Mouse (Mus musculus) gastrocnemius, postnatal 14 days (tissue): ENCODE results near the gene Eng. TPM values are rescaled to one million over a fixed set of nuclear protein-coding genes. Genes with fewer than 3 reads are reported as not detected.

Experiments
- DNase-seq: peaks from one replicate; pipeline ENCODE4 v3.0.0; 2021; ENCODE audit warnings: mixed read lengths
- intact Hi-C: fragments of 180-260 bp; cut with DNase I; formaldehyde crosslinking; loops from one replicate; pipeline ENCODE4 v1.15.1; 2025; ENCODE audit warnings: low total_unique reads
- long read RNA-seq, 2 experiments: library from polyadenylated mRNA; stranded (forward); transcript quantifications; one replicate each; pipeline ENCODE4 v2.0.0; 2021
- total RNA-seq, 2 experiments: library from RNA; stranded (reverse); gene quantifications; 2 replicates each; pipeline ENCODE4 v1.2.3; 2021

Eng gene
- 10 to 100 TPM; 46.8 to 49.3 TPM for total RNA-seq
- long read RNA-seq, experiment 1, transcript Eng-201 (15 exons, 3,422 nt) = major isoform, 57 of 84 reads
- long read RNA-seq, experiment 1, transcript Eng-205 (15 exons, 3,403 nt) = minor isoform, 8 of 84 reads
- long read RNA-seq, experiment 1, partial matches to known transcripts = 15 of 84 reads
- long read RNA-seq, experiment 1, other reads (novel, unspliced or antisense) = 4 of 84 reads
- long read RNA-seq, experiment 2, transcript Eng-205 (15 exons, 3,403 nt) = minor isoform, 12 of 96 reads
- long read RNA-seq, experiment 2, transcript Eng-201 (15 exons, 3,422 nt) = major isoform, 60 of 96 reads
- long read RNA-seq, experiment 2, partial matches to known transcripts = 18 of 96 reads
- long read RNA-seq, experiment 2, other reads (novel, unspliced or antisense) = 5 of 96 reads

GRCm38 (mm10) chr2:32646379-32647056 is at the start of gene Eng:
Eng (plus strand) TSS chr2:32646595.
- intact Hi-C loops = no loop called here
- DNase-seq = peak; percentile 78

DNA sequence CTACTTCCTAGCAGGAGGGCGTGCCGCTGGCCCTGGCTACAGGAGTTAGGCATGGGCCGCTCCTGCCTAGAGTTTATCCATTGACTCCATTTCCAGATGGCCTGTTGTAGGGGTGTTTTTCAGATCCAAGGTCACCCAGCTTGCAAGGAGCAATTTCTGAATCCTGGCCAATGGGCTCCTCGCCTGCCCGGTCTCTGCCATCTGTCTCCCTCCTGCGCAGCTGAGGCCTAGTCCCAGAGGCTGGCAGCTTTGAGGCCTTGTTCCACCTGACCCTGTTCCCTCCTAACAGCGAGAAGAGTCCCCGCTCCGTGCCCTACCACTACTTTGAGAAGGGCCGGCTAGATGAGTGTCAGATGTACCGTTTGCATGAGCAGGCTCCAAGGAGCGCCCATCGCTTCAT is 49.7 kb upstream of the Eng start:
- peak; percentile 66 for DNase-seq

GRCm38 (mm10) chr2:32597248-32597647 is 49.1 kb upstream of the Eng start:
- DNase-seq = no peak
- intact Hi-C loops = no loop called here

More for the DNA sequence above, 49.7 kb upstream of the Eng start:
- intact Hi-C loops = no loop called here

DNA sequence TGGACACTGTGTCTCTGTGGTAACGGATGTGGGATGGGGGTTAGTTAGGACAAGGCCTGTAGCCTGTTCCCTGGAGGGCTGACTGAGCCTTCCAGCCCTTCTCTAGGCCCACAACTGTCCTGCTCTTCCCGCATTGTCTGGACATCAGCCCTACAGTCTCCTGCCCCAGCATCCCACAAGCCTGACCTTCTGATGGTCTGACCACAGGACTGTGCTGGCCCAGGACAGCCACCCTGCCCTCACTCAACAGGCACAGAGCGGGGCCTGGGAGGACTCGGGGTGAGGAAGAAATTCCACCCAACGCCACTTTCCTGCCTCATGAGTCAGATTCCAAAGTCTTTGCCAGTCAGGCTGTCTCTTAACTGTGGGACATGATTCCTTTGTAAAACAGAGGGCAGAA is 48.7 kb upstream of the Eng start:
- intact Hi-C loops = no loop called here
- DNase-seq = no peak

- peak; percentile 43 for DNase-seq
Observed at GRCm38 (mm10) chr2:32598506-32598905, 47.9 kb upstream of the Eng start.

DNA sequence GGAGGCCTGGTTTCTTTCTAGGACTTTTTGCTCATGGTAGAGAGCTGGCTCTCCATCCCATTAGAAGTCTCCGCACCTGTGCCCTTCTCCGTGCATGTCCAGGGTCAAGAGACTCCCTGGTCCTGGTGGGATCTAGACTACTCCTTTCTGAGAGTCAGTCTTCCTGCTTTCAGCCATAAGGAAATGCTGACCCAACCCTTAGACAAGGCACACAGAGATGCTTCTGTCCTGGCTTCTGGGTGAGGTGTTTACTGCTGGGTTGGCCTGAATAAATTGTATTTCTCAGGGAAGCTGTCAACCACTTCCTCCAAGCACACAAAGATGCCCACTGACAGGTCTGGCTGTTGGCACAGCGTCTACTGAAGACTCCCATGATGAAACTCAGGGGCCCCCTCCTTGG is 47.0 kb upstream of the Eng start, which contains the start of gene St6galnac6:
TSS of gene St6galnac6 (plus strand) at position 301 of the 400 bp plus-strand sequence.
- intact Hi-C loops = no loop called here

More at GRCm38 (mm10) chr2:32598506-32598905, 47.9 kb upstream of the Eng start:
- intact Hi-C loops = no loop called here

DNA sequence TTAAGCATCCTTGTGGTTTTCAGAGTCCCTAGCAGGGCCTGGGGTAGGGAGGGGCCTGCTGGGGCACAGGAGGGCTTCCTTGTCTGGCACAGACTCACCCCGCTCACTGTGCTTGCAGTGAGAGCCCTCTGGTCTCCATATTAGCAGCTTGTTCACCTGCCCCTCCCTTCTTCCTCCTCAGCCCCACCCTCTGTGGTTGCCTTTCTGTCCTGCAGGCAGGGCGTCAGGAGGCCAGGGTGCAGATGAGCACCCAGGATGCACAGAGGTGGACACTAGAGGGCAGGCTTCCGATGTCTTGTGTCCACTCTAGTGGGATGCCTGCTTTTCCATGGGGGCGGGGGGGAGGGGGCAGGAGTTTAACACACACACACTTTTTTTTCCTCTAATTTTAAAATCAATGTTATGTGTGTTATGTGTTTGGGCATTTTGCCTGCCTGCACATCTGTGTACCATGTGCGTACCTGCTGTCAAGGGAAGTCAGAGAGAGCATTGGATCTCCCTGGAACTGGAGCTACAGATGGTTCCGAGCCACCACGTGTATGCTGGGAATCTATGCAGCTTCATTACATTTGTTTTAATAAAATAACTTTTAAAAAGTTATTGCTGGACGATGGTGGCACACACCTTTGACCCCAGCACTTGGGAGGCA is 44.9 kb upstream of the Eng start:
- DNase-seq = peak; percentile 59
- intact Hi-C loops = no loop called here

More for the DNA sequence above, 47.0 kb upstream of the Eng start, which contains the start of gene St6galnac6:
- DNase-seq = no peak

DNA sequence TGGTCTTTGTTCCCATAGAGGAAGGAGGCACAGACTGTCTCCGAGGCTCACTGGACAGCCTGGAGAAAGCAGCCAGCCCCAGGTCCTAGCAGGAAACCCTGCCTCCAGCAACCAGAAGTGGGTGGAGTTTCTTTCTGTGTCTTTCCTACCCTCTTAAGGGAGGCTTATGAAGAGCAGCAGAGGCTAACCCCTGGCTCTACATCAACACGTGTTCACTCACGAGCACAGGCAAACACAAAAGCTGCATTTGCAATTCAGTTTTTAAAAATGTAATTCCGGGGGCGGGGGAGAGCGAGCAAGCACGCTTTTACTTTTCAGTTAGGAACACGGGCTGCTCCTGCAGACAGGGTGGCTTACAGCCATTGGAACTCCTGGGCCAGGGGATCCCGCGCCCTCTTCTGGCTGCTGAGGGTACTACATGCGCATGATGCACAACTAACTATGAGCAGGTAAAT is 43.8 kb upstream of the Eng start:
- peak; percentile 87 for DNase-seq
- intact Hi-C loops = no loop called here

DNA sequence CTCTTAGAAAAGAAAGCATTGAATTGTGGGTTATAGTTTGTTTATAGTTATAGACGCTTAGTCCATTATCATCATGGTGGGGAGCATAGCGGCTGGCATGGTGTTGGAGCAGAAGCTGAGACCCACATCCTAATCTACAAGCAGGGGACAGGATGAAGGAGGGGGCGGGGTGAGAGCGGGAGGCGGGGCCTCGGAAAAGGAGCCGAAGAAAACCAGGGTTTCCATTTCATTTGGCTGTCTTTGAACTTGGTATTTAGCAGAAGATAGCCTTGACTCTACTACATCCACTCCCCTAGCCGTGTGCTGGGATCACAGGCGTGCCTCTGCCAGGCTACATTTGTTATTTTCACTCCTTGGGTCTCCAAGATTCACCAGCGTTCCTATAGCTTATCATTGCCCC is 41.8 kb upstream of the Eng start:
- intact Hi-C loops = loop anchor here (2.0 kb wide), 1 partner anchor 20 kb away; no protein-coding TSS in a partner anchor
- DNase-seq = no peak

DNA sequence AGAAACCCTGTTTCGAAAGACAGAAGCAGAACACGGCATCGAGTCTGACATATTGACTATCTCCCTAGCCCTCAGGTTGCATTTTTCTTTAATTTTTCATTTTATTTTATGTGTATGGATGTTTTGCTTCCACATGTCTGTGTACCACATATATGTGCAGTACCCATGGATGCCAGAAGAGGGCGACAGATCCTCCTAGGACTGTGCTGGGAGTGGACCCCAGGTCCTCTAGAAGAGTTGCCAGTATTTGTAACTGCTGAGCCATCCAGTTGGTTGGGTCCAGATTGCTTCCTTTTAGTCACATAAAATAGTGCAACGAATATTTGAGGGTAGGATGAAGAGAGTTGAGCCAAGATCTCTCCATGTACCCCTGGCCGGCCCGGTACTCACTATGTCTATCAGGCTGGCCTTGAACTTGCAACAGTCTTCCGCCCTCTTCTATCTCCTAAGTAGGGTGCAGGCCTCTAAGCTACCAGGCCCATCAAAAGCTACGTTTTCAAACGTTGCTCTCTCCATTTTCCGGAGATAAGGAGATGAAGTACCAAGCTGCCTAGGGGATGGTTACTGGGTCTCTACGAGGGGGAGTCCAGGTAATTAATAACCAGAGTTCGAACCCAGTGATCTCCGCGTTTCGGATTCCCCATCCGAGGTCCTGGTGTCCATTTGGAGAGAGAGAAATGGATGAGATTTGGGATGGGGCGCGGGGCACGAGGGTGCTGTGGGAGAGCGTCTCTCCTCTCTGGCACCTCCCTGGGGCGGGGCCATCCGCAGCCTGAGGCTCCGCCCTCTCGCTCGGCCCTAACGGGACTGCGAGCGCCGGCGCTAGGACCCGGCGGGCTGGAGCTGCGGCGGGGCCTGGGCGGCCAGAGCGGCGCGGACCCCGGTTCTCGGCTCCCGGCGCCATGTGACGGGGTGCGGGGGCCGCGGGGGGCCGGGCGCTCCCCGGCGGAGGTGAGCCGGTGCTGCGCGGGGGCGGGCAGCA is 39.9 kb upstream of the Eng start:
- intact Hi-C loops = no loop called here
- DNase-seq = peak; percentile 93

DNA sequence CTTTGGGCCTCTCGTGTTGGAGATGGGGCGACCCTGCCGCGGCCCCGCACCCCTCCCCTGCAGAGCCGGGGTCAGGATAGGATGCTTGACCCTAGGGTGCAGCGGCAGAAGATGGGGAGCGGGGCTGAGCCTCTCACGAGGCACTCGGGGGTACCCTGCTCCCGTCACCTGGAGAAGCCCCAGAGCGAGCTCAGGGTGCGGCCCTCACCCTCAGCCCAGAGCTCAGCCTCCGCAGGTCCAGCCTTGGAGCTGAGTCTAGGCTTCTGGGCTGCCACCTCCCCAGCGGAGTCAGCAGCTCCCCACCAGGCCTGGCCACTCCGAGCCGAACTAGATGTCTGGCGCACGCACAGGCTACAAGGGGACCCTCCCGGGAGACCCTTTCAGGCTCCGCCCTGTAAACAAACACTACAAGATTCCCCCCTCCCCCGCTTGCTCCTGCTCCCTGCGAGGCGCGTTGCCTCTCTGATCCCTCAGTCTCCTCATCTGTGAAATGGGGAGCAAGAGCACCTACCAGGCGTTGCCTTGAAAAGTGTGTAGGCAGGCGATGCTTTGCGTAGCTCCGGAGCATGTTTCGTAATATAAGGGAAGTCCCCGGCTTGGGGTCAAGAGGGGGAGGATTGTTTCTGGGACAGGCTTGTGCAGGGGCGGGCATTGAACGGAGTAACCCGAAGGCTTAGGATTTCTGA is 39.0 kb upstream of the Eng start:
- DNase-seq = peak; percentile 64
- intact Hi-C loops = no loop called here

- intact Hi-C loops = no loop called here
Observed at GRCm38 (mm10) chr2:32608141-32608777, 38.1 kb upstream of the Eng start.

DNA sequence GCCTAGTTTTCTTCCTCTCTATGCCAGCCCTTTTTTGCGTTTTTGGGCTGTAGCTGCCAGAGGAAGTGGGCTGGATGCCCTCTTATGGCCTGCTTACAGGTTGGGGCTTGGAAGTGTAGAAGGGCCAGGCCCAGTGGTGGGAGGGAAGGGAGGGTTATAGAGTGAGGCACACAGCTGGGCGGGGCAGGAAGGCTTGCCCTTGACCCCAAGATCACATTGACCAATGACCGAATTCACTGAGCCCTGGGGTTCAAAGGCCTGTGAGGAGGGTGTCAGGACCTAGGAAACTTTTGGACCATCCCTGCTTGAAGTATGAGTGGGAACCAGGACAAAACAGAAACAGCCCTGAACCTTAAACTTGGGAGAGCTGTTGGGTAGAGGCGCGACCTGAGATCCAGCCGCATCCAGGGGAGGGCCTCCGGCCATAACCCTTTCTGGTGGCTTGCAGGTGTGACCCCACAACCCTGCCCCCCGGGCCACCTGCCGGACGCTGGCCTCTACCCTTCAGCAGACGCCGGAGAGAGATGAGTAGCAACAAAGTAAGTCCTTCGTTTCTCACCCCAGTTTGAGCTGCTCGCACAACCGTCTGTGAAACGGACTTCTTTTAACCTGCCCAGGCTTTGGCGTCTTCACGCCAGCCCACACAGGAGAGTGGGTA is 37.5 kb upstream of the Eng start:
- intact Hi-C loops = no loop called here
- no peak for DNase-seq

More at GRCm38 (mm10) chr2:32608141-32608777, 38.1 kb upstream of the Eng start:
- peak; percentile 79 for DNase-seq

DNA sequence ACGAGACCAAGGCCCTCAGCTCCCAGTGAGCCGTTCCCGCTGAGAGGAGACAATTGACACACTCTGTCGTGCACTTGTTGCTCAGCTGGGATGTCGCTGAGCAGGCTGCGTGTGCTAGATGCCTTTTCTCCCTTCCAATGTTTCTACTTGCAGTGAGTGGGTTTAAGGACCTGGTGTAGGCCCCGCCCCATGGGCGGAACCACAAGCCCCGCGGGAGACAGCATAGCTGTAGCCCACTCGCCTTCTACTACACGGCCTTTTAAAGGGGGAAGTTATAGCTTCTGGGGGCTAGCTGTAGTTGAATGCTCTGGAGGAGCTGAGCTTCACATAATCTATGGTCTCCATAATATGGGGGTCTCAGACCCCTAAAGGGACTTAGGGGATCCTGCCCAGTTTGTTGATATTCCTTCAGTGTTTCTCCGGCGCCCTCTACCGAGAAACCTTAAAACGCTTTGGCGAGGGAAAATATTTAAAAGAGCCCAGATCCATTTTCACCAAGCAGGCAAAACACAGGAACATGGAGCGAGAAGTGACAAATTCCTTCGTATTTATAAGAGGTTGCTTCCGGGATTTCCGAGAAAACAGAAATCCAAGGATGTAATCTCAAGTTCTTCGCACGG is 35.7 kb upstream of the Eng start:
- intact Hi-C loops = no loop called here
- peak; percentile 53 for DNase-seq

DNA sequence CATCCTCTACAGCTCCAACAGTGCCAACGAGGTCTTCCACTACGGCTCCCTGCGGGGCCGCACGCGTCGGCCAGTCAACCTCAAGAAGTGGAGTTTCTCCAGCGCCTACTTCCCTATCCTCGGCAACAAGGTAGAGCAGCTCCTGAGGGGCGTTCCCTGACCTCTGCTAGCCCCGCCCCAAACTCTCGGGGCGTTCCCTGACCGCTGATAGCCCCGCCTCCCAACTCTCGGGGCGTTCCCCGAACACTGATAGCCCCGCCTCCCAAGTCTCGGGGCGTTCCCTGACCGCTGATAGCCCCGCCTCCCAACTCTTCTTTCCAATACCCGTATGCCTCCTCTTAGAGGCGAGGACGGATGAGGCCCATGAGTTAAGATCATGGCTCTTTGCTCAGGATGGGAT is 34.1 kb upstream of the Eng start:
- intact Hi-C loops = no loop called here
- no peak for DNase-seq

DNA sequence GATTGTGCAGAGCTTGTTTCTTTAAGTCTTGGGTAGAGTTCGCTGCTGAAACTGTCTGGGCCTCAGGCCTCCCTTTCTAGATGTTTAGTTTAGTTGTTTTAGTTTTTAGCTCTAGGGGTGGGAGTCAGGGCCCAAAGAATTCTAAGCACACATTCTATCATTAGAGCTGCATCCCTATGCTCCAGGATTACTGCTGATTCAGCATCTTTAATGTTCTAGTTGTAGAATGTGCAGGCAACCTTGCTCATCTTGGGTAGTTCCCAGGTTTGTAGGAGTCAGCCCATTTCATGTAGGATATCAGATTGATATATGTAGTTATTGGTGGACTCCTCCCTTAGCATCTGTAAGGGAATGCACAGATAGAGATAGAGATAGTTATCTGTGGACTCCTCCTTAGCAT is 29.3 kb upstream of the Eng start:
- intact Hi-C loops = loop anchor here (5.0 kb wide), 1 partner anchor 35 kb away; no protein-coding TSS in a partner anchor
- no peak for DNase-seq

DNA sequence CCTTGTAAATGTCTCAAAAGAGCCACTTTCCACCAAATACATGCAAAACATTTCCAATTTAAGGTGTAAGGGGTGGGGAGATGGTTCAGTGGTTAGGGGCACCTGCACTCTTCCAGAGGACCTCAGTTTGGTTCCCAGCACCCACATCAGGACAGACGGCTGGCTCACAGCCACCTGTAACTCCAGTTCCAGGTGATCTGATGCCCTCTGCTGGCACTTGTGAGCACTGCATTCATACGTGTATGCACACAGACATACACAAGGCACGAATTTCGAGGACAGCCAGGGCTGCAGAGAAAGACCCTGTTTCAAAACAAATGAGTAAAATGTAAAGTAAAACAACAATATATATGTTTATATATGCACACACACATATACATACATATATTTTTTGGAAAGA is 28.8 kb upstream of the Eng start:
- intact Hi-C loops = loop anchor here (5.0 kb wide), 1 partner anchor 35 kb away; no protein-coding TSS in a partner anchor
- DNase-seq = no peak
